Mouse (Mus musculus) right cerebral cortex, postnatal 25 days (tissue): ENCODE data around the gene Acsf2.

Experiments used
- DNase-seq: peaks from one replicate; pipeline ENCODE4 v3.0.0; 2022

Acsf2 gene

GRCm38 (mm10) chr11:94546381-94546780 is 55.3 kb downstream of the Acsf2 start:
- DNase-seq = no peak

- peak; percentile 40 for DNase-seq
Measured at GRCm38 (mm10) chr11:94544422-94544821, 57.2 kb downstream of the Acsf2 start.

GRCm38 (mm10) chr11:94543932-94544331 is 57.7 kb downstream of the Acsf2 start:
- peak; percentile 88 for DNase-seq

GRCm38 (mm10) chr11:94543344-94543743 is 58.3 kb downstream of the Acsf2 start:
- no peak for DNase-seq

- DNase-seq = no peak
Measured at GRCm38 (mm10) chr11:94542400-94542799, 59.3 kb downstream of the Acsf2 start.

- DNase-seq = no peak
Measured at GRCm38 (mm10) chr11:94539761-94540160, 61.9 kb downstream of the Acsf2 start.

- DNase-seq = no peak
Measured at GRCm38 (mm10) chr11:94538733-94539292, 62.9 kb downstream of the Acsf2 start.

GRCm38 (mm10) chr11:94533171-94533570 is 68.5 kb downstream of the Acsf2 start:
- peak; percentile 27 for DNase-seq

- DNase-seq = no peak
Measured at GRCm38 (mm10) chr11:94528879-94529278, 72.8 kb downstream of the Acsf2 start.

- no peak for DNase-seq
Measured at GRCm38 (mm10) chr11:94526171-94526879, 75.3 kb downstream of the Acsf2 start.

GRCm38 (mm10) chr11:94521219-94521843 is 80.3 kb downstream of the Acsf2 start, which contains the start of gene Mycbpap:
Gene Mycbpap (minus strand): TSS chr11:94521742.
- peak; percentile 62 for DNase-seq

GRCm38 (mm10) chr11:94513452-94513851 is 88.2 kb downstream of the Acsf2 start:
- DNase-seq = no peak

GRCm38 (mm10) chr11:94508976-94509375 is 92.7 kb downstream of the Acsf2 start:
- DNase-seq = no peak
